Mouse (Mus musculus) embryonic facial prominence, embryonic 14.5 days (tissue): Measurements from ENCODE around the gene Fam53a. TPM values are rescaled to one million over a fixed set of nuclear protein-coding genes. Genes with fewer than 3 reads are reported as not detected.

ENCODE experiments used
- ATAC-seq: fragments of 200-750 bp; cut with Nextera tagmentation; 2 replicates; pipeline ENCODE4 v1.8.0; 2017; ENCODE audit warnings: low read depth, moderate number of reproducible peaks, moderate TSS enrichment
- DNase-seq: peaks from one replicate; pipeline ENCODE4 v3.0.0-alpha.2; 2015; ENCODE audit warnings: low spot score
- H3K27ac ChIP-seq: fragments of 300-500 bp; sonication (generic); replicated peaks from 2 replicates; pipeline ENCODE4 v1.5.1; 2014; ENCODE audit warnings: low read depth, mild to moderate bottlenecking, low read length, moderate library complexity
- H3K27me3 ChIP-seq: fragments of 300-500 bp; sonication (generic); replicated peaks from 2 replicates; pipeline ENCODE4 v1.6.1; 2014; ENCODE audit warnings: low read length; ENCODE audit not compliant: control insufficient read depth, insufficient read depth
- H3K36me3 ChIP-seq: fragments of 300-500 bp; sonication (generic); 2 replicates; pipeline ENCODE4 v1.6.1; 2014; ENCODE audit warnings: low read length, mixed read lengths; ENCODE audit not compliant: control insufficient read depth, insufficient read depth
- H3K4me1 ChIP-seq: fragments of 300-500 bp; sonication (generic); 2 replicates; pipeline ENCODE4 v1.6.1; 2014; ENCODE audit warnings: antibody characterized with exemption, low read length; ENCODE audit not compliant: control insufficient read depth, insufficient read depth
- H3K4me2 ChIP-seq: fragments of 300-500 bp; sonication (generic); 2 replicates; pipeline ENCODE4 v1.6.1; 2014; ENCODE audit warnings: low read depth, mild to moderate bottlenecking, low read length, moderate library complexity, mixed read lengths
- H3K4me3 ChIP-seq: fragments of 300-500 bp; sonication (generic); 2 replicates; pipeline ENCODE4 v1.5.1; 2014; ENCODE audit warnings: low read depth, mild to moderate bottlenecking, low read length
- H3K9ac ChIP-seq: fragments of 300-500 bp; sonication (generic); 2 replicates; pipeline ENCODE4 v1.6.1; 2014; ENCODE audit warnings: low read depth, mild to moderate bottlenecking, low read length, moderate library complexity, mixed read lengths
- H3K9me3 ChIP-seq: fragments of 300-500 bp; sonication (generic); 2 replicates; pipeline ENCODE4 v1.6.1; 2016; ENCODE audit warnings: low read length; ENCODE audit not compliant: control insufficient read depth
- WGBS: fragments of 180-500 bp; shearing (Covaris S2); extraction: QIAGEN DNeasy Blood & Tissue Kit; methylation state at CpG from one replicate; pipeline ENCODE4 v1.1.7; 2014; 5-methylcytosine and 5-hydroxymethylcytosine counted together
- polyA plus RNA-seq: library from polyadenylated mRNA; unstranded; fragments of >200 nt; fragmentation: Nextera tagmentation; extraction: Ambion mirVana; gene quantifications from 2 replicates; pipeline ENCODE4 v1.2.1, GENCODE M21; 2014

The Fam53a gene
- polyA plus RNA-seq, 1 experiment from 2014 or later, result 56.9 TPM

- H3K27ac ChIP-seq, result no peak overlapping the region
- H3K4me2 ChIP-seq, result no peak overlapping the region
- no peaks in the 10 kb centered on the region for H3K9me3 ChIP-seq
- no peak overlapping the region for H3K4me3 ChIP-seq
- H3K4me1 ChIP-seq, result no peaks in the 10 kb centered on the region
- no peak for DNase-seq
- no peaks in the 10 kb centered on the region for H3K36me3 ChIP-seq
- ATAC-seq, result no peak
- H3K9ac ChIP-seq, result no peak overlapping the region
- WGBS, result 53% methylated on average over 2 of the region's 2 CpGs
- no peaks in the 10 kb centered on the region for H3K27me3 ChIP-seq
Measured at GRCm38 (mm10) chr5:33593620-33594019, 35.8 kb downstream of the Fam53a start.

DNA sequence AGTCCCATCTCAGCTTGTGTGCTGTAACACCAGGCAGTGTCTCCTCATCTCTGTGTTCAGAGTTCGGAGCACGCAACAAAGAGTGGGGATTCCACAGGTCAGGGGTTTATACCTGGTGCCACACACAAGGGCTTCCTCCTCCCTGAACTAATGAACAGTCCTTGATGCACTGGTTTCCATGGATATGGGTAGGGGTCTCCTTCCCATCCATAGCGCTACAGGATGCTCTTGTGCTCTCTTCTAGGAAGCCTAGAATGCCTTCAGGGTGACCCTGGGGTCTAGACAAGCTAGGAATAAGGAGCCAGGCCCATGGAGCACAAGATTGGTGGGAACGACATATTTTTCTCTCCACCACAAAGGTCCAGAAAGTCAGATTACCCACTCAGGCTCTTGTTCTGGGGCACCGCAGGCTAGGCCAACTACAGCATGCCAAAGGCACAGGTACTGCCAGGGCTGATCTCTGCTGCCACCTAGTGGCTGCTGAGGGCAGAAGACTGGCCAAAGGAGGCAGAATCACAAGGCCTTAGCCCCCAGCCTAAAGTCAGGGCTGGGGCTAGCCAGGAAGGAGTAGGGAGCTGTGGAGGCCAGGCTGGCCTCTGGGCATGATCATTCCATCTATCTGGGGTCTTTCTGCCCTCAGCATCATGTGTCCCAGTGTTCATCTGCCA is 40.1 kb downstream of the Fam53a start:
- Histone ChIP-seq H3K27me3 (no peaks in the 10 kb centered on the region), H3K9ac (no peak overlapping the region), H3K4me1 (no peaks in the 10 kb centered on the region), H3K36me3 (no peaks in the 10 kb centered on the region), H3K4me2 (no peak overlapping the region), H3K4me3 (no peak overlapping the region), H3K9me3 (no peaks in the 10 kb centered on the region), H3K27ac (no peak overlapping the region)
- 68% methylated on average over 5 of the region's 5 CpGs for WGBS
- DNase-seq, result peak; percentile 76
- ATAC-seq, result peak; percentile 79

GRCm38 (mm10) chr5:33588066-33588465 is 41.4 kb downstream of the Fam53a start:
- ATAC-seq (no peak), DNase-seq (no peak)
- no peaks in the 10 kb centered on the region for H3K9me3 ChIP-seq
- 81% methylated on average over 3 of the region's 3 CpGs for WGBS
- no peaks in the 10 kb centered on the region for H3K36me3 ChIP-seq
- no peaks in the 10 kb centered on the region for H3K27me3 ChIP-seq
- H3K9ac ChIP-seq, result no peak overlapping the region
- no peak overlapping the region for H3K27ac ChIP-seq
- no peak overlapping the region for H3K4me2 ChIP-seq
- no peak overlapping the region for H3K4me3 ChIP-seq
- no peaks in the 10 kb centered on the region for H3K4me1 ChIP-seq

DNA sequence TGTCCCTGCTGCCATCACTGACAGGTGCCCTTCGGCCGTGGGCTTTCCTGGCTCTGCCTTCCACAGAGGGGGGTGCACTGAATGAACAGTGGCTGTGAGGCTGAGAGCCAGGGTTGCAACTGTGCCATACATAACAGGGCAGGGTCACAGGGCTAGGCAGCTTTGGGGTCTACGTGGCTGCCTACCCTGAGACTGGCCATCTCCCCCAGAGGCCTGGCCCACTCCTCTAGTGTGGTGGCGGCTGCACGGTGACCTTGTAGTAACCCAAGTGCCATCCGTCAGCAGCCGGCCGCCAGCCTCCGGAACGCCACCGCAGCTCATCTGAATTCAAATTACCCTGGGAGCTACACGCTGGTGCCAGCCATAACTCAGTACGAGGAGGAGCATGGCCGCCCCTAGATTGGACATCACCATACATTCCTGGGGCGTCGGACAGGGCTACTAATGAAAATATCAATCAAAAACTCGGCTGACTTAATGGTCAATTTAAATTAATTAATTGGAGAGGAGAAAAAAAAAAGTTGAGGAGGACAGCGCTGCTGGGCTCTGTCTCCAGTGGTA is 41.9 kb downstream of the Fam53a start:
- DNase-seq, result no peak
- 80% methylated on average over 16 of the region's 18 CpGs for WGBS
- H3K9me3 ChIP-seq, result no peaks in the 10 kb centered on the region
- H3K27ac ChIP-seq, result no peak overlapping the region
- no peak overlapping the region for H3K9ac ChIP-seq
- no peak overlapping the region for H3K4me3 ChIP-seq
- H3K4me2 ChIP-seq, result no peak overlapping the region
- no peaks in the 10 kb centered on the region for H3K4me1 ChIP-seq
- H3K36me3 ChIP-seq, result no peaks in the 10 kb centered on the region
- ATAC-seq, result no peak
- no peaks in the 10 kb centered on the region for H3K27me3 ChIP-seq

DNA sequence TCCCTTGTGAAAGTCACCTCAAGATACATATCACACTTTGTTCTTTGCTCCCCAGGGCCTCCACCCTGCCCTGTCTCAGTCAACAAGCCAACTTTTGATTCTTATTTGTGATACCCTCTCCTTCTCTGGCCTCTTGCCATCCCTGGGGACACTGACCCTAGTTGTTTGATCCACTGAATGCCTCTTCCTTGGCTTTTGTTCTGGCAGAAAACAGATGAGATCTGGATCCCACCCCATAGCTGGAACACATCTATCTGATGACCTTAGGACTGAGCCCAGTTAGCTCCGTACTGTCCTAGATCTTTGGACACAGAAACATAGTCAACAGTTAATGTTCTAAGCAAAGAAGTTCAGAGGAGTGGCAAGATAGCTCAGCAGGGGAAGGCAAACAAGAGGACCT is 49.1 kb downstream of the Fam53a start:
- ATAC-seq (no peak), DNase-seq (no peak)
- Histone ChIP-seq H3K9me3 (no peaks in the 10 kb centered on the region), H3K4me1 (no peaks in the 10 kb centered on the region), H3K36me3 (no peaks in the 10 kb centered on the region), H3K4me2 (no peak overlapping the region), H3K27ac (no peak overlapping the region), H3K27me3 (no peaks in the 10 kb centered on the region), H3K9ac (no peak overlapping the region), H3K4me3 (no peak overlapping the region)
- 84% methylated on average over 1 of the region's 1 CpGs for WGBS

- ATAC-seq, result no peak
- H3K9ac ChIP-seq, result no peak overlapping the region
- H3K4me2 ChIP-seq, result no peak overlapping the region
- H3K4me1 ChIP-seq, result no peaks in the 10 kb centered on the region
- DNase-seq, result no peak
- 86% methylated on average over 4 of the region's 4 CpGs for WGBS
- H3K27ac ChIP-seq, result no peak overlapping the region
- no peaks in the 10 kb centered on the region for H3K9me3 ChIP-seq
- H3K27me3 ChIP-seq, result no peaks in the 10 kb centered on the region
- no peak overlapping the region for H3K4me3 ChIP-seq
- H3K36me3 ChIP-seq, result no peaks in the 10 kb centered on the region
Measured at GRCm38 (mm10) chr5:33574207-33574606, 55.2 kb downstream of the Fam53a start.

GRCm38 (mm10) chr5:33565886-33566285 is 63.5 kb downstream of the Fam53a start:
- Histone ChIP-seq H3K9me3 (no peaks in the 10 kb centered on the region), H3K4me2 (no peak overlapping the region), H3K27ac (no peak overlapping the region), H3K4me1 (no peaks in the 10 kb centered on the region), H3K36me3 (no peaks in the 10 kb centered on the region), H3K27me3 (no peaks in the 10 kb centered on the region), H3K9ac (no peak overlapping the region), H3K4me3 (no peak overlapping the region)
- ATAC-seq (no peak), DNase-seq (no peak)
- WGBS, result 72% methylated on average over 4 of the region's 4 CpGs

- Histone ChIP-seq H3K27ac (no peak overlapping the region), H3K4me3 (no peak overlapping the region), H3K9ac (no peak overlapping the region), H3K27me3 (no peaks in the 10 kb centered on the region), H3K9me3 (no peaks in the 10 kb centered on the region), H3K4me2 (no peak overlapping the region), H3K36me3 (no peaks in the 10 kb centered on the region), H3K4me1 (no peaks in the 10 kb centered on the region)
- 81% methylated on average over 14 of the region's 14 CpGs for WGBS
- no peak for ATAC-seq
- no peak for DNase-seq
Measured at GRCm38 (mm10) chr5:33556277-33556995, 73.0 kb downstream of the Fam53a start.
